Mouse (Mus musculus) left cerebral cortex, postnatal 36 days (tissue): ENCODE results near the gene Cd4. TPM values are rescaled to one million over a fixed set of nuclear protein-coding genes. Genes with fewer than 3 reads are reported as not detected.
"Not testable (repeated sequence)": the region's sequence is repeated elsewhere in the genome, so short reads cannot be mapped to it uniquely, and the experiment has no call there.

ENCODE experiments used
- DNase-seq, 2 experiments: peaks; one replicate each; pipeline ENCODE4 v3.0.0; 2021 to 2022; ENCODE audit warnings: low spot score in 2 of 2, mixed read lengths in 1 of 2
- intact Hi-C: fragments of 180-260 bp; cut with DNase I; formaldehyde crosslinking; loops from one replicate; pipeline ENCODE4 v1.15.1; 2025
- total RNA-seq, 2 experiments: library from RNA; stranded (reverse); gene quantifications; 2 replicates each; pipeline ENCODE4 v1.2.3; 2021

The Cd4 gene
- total RNA-seq, 2 experiments from 2014 or later = 5.4 to 5.8 TPM

DNA sequence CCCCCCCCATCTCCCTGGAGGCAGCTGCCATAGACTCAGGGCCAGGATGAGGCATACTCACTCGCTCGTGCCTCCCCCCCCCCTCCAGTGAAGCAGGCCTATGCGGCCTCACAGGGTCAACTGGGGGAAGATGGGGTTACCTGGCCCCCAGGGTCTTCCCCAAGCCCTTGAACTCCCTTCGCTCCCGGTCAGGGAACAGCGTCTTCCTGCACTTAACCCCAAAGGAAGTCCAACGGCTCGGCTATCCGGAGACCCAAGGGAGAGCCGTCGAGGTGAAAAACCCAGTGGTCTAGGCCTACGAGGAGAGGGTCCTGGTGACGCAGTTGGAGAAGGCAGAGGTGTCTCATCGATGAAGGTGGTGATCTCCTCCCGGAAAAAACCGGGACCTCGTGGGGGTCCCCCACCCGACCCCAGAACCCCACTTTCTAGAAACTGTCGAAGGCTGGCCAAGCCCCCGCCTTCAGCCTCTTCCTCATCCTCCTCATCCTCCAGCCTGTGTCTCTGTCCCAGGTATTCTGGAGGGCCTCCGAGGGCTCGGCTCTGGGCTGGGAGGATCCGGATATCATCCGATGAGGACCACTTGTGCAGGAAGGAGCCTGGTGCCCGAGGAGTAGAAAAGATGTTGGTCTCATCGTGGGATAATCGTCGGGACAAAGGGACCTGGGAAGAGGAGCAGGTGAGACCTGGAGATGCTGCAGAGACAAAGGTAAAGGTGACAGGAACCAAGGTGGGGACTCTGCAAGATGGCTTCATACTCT, 29.3 kb downstream of the Cd4 start:
- DNase-seq = no peak
- intact Hi-C loops = loop anchor here (10.0 kb wide), 1 partner anchor 226 kb away; no protein-coding TSS in a partner anchor

GRCm38 (mm10) chr6:124857840-124858530, 30.0 kb downstream of the Cd4 start:
- DNase-seq = peak; percentile 34 to 40

DNA sequence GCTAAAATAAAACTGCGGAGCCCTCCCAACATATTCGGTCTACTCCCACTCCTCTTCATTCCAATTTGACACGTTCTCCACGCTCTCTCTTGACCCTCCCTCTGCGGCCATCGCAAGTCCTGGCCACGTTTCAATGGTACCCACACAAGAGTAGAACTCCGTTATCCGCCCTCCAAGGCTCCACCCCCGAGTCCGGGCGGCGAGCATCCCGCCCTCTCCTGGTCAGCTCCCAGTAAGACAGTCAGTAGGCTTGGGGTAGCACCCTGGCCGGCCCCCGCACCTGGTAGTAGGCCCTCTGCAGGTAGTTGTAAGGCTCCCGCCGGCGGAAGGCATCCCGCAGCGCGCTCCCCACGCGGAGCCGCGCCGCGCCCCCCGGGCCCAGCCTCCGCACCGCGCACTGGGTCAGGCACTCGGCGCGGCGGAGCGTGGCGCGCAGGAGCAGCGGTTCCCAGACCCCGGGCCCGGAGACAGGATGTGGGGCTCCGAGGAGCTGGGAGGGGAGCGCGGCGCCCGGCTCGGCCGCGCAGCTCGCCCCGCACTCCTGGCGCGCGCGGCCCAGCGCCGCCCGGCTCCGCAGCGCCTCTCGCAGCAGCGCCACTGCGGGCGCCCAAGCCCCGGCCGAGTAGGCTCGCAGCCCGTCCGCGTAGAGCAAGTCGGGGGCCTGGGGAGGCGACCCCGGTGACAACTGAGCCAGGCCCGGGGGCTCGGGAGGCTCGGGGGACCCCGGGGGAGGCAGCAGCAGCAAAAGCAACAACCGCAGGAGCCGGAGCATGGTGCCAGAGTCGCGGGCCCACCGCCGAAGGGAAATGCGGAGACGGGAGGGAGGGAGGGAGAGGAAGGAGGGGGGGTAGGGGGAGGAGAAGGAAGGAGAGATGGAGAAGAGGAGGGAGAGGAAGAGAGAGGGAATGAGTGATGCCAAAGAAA, 30.8 kb downstream of the Cd4 start, which contains the start of gene P3h3:
P3h3 (minus strand) TSS at position 837 of the 924 bp plus-strand sequence.
- peak; percentile 82 to 87 for DNase-seq
- intact Hi-C loops = loop anchor here (1.0 to 10.0 kb wide), 3 partner anchors 61 to 228 kb away; partner anchors contain the start of gene Mlf2

More at GRCm38 (mm10) chr6:124857840-124858530, 30.0 kb downstream of the Cd4 start:
- intact Hi-C loops = loop anchor here (1.0 to 10.0 kb wide), 3 partner anchors 60 to 227 kb away; partner anchors contain the start of gene Mlf2

GRCm38 (mm10) chr6:124856321-124856720, 31.7 kb downstream of the Cd4 start:
- intact Hi-C loops = loop anchor here (2.0 to 10.0 kb wide), 2 partner anchors 74 to 228 kb away; partner anchors contain the start of gene Mlf2
- DNase-seq = peak; percentile 40 to 51

GRCm38 (mm10) chr6:124854647-124855046, 33.4 kb downstream of the Cd4 start:
- DNase-seq = no peak
- intact Hi-C loops = loop anchor here (10.0 kb wide), 1 partner anchor 230 kb away; no protein-coding TSS in a partner anchor

DNA sequence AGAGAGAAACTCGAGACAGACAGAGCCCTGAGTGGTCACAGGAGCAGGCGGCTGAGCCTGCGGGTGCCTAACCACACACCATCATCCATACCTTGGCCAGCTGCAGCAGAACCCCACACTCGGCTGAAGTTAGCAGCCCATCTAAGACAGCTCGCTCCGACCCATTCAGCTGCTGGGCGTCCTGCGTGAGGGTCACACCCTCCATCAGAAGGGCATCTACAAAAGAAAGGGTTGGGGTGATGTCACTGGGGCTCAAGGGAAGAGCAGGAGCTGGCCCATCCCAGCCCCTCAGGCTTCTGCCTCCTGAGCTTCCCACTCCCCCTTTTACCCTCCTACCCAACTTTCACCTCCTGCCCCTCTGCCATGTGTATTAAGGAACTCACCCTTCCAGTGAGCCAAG, 37.5 kb downstream of the Cd4 start:
- no peak for DNase-seq
- intact Hi-C loops = loop anchor here (10.0 kb wide), 1 partner anchor 234 kb away; no protein-coding TSS in a partner anchor

DNA sequence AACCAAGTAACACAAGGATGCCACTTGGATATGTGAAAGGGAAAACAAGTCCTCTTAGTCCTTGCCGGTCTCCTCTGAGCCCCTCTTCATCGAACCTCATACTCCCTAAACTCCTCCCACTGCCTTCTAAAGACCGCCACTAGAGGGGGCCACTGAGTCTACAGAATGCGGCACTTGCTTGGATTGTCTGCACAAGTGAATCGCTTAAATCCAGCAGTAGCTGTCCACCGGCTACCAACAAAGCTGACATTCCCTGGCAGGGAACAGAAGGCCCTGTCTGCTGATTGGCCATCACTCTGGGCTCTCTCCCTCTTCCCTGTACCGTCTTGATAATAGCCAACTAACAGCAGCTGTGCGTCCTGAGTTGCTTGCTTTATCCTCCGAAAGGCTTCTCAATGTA, 40.7 kb downstream of the Cd4 start:
- intact Hi-C loops = no loop called here
- DNase-seq = peak; percentile 87 to 89

GRCm38 (mm10) chr6:124840241-124841167, 47.5 kb downstream of the Cd4 start, which contains the start of gene Gnb3:
Gene Gnb3 (minus strand): TSS chr6:124840275.
- intact Hi-C loops = no loop called here

DNA sequence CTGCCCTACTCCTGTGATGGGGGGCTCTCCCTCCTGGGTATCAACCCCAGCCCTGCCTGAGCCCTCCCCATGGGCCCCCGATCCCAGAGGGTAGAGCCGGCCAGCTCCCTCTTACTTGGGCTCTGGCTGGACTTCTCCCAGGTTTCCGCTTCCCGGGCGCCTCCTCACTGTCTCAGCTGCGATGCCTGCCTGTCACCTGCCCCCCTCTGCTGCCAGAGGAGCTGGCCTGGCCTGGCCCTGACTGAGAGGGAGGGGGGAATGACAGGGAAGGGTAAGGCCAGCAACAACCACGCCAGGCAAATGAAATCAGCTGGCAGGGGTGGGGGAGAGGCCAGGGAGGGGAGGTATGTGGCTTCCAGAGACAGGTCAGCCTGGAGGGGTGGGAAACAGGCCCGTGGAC, 48.2 kb downstream of the Cd4 start:
- DNase-seq = no peak
- intact Hi-C loops = no loop called here

More at GRCm38 (mm10) chr6:124840241-124841167, 47.5 kb downstream of the Cd4 start, which contains the start of gene Gnb3:
- DNase-seq = no peak

- no peak for DNase-seq
- intact Hi-C loops = no loop called here
These were observed 51.6 kb downstream of the Cd4 start for GRCm38 (mm10) chr6:124836411-124836810.

DNA sequence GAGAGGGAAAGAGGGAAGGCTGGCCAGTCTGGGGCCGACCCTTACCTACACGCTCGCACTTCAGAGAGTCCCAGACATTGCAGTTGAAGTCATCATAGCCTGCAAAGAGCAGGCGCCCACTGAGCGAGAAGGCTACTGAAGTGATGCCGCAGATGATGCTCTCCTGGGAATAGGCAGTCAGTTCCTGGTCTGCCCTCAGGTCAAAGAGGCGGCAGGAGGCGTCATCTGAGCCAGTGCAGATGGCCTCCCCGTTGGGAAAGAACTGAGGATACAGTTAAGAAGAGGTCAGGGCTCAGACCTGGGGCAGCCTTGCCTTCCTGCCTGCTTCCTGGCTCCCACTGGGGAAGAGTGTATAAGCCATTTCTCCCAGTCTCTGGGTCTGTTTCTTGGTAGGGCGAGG, 52.5 kb downstream of the Cd4 start:
- no peak for DNase-seq
- intact Hi-C loops = no loop called here

DNA sequence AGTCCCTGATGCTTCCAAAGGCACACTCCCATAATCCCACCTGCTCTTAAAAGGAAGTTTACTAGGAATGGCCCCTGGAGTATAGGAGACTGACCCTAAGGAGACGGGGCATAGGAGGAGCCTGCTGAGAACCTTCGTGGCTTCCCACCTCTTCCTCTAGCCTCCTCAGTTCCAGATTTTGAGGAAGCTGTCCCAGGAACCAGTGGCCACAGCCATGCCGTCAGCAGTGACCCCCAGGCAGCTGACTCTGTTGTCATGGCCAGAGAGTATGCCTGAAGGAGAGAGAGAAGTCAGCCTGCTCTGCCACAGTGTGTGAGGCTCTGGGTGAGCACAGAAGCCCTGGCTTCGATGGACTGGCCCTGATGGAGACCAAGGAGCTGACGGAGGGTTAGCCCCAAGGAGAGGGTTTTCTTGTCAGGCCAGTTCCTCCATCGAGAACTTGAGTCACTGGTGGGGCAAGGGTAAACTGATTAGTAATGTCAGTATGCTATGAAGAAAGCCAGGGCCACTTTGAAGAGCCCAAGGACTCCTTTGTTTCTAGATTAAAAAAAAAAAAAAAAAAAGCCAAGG, 53.4 kb downstream of the Cd4 start:
- intact Hi-C loops = no loop called here
- DNase-seq = no peak

DNA sequence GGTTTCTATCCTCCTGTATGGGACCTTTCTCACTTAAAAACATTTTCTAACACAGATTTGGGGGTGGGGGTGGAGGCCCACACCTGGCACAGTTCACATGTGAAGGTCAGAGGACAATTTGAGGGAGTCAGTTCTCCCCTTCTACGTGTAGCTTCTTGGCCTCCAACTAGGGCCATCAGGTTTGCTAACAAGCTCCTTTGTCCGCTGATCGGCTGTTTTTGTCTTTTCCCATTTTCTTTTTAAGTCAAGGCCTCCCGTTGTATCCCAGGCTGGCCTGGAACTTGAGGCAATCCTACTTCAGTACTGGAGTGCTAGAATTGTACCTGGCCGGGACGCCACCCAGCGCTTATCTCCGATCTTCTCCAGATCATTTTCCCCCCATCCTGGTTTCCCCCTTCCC, 56.4 kb downstream of the Cd4 start:
- intact Hi-C loops = no loop called here
- no peak for DNase-seq

DNA sequence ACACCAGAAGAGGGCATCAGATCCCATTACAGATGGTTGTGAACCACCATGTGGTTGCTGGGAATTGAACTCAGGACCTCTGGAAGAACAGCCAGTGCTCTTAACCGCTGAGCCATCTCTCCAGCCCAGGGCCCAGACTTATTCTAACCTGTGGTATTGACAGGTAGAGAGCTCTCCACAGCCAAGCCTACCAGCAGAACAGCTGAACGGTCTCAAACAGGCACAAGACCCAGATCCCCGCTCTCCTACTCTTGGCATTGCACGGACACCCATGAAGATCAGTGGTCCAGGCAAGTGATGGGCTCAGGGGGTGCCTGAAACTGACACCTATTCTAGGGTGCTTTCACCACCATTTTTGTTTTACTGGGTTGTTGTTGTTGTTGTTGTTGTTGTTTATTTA, 56.8 kb downstream of the Cd4 start:
- DNase-seq, intact Hi-C loops: not testable (repeated sequence)

- peak; percentile 90 to 92 for DNase-seq
- intact Hi-C loops = no loop called here
These were observed 58.0 kb downstream of the Cd4 start for GRCm38 (mm10) chr6:124829799-124830700.

DNA sequence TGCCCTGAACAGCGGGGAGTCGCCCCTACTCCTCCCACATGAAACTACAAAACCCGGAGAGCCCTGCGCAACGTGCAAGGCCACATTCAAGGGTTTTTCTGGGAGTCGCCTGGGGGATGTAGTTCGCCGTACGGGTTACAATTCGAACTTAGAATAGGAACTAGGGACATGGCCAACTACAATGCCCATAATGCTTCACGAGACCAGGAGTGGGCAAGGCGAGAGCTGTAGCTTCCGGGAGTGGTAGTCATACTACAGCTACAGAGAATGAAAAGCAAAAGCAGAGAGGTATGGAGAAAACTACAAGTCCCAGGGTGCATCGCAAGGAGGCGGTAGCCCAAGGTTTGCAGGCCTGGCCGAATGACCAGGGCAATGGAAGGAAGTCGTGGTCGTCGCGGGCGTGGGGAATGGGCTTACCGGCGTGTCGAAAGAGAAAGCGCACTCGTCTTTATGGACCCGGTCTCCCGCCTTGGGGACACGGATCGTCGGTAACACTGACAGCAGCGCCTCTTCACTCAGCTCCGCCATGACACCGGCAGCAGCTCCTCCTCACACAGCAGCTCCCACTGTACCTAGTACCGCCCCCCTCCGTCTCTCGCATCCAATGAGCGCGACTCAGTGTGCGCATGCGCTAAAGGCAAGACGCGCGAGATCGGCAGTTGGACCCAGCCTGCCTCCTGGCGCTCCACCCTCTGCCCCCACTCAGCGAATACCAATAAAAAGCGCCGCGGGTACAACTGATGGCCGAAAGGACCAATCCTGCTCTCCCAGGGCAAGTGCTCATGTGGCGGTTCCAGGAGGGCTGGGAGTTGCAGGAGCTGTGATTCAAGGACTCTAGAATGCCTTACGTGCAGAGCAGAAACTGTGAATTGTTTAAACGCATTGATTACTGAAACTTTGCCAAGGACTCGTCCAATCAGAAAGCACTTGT, 58.9 kb downstream of the Cd4 start, which contains the start of the genes Usp5 and Cdca3:
Usp5 (minus strand) TSS at position 617 of the 931 bp plus-strand sequence.
Cdca3 (plus strand) TSS at position 680 of the 931 bp plus-strand sequence.
- intact Hi-C loops = no loop called here
- DNase-seq = peak; percentile 99
